Mouse (Mus musculus): ENCODE measurements at regions not wholly inside any gene's neighbourhood (a gene's known extent, or its start where the extent isn't known, plus 50 kb on each side); places are given as distances from the start of the nearest gene placed in this dataset.

- no peak for DNase-seq (ENCODE audit: extremely low spot score)
Measured at GRCm38 (mm10) chr13:30085446-30085845, 50.8 kb upstream of the Mboat1 start.

DNA sequence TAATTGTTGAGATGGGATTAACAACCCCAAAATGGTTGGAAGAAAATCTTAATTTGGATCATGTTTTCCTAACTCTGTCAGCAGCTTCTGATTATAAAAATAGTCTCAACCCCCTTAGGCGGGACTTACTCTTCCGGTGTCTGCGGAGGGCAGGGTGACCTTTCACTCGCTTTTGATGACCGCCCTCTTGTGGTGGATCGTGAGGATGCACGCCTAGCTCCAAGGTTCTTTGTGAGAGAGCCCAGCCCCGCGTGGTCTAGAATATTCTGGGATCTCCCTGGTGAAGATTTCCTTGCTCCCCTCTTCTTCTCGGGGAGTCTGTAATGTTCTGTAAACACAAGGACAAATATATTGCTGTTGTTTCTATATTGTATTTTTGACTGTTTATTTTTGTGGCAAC is 51.3 kb upstream of the Mboat1 start:
- DNase-seq (ENCODE audit: extremely low spot score), result peak; percentile 91

DNA sequence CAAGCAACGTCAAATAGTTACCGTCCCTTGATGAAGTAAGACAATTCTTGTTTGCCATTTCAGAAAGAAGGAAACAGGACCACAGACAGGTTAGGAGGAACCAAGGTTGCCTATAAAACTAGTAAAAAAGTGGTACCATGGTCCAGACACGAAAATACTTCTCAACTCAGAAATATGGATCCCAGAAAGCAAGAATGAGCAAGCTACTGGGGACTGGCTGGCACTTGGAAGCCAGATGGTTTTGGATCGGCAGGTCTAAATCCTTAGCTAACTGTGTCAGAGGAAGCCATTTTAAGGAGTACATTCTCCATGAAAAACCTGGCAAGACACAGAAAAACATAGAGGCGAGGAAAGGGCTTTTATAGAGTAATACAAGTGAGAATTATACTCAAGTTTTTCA is 51.9 kb upstream of the Mboat1 start:
- DNase-seq (ENCODE audit: extremely low spot score), result no peak

- DNase-seq (ENCODE audit: extremely low spot score), result no peak
Measured at GRCm38 (mm10) chr13:30083949-30084348, 52.3 kb upstream of the Mboat1 start.

- DNase-seq (ENCODE audit: extremely low spot score), result no peak
Measured at GRCm38 (mm10) chr13:30082761-30083160, 53.5 kb upstream of the Mboat1 start.

- no peak for DNase-seq (ENCODE audit: extremely low spot score)
Measured at GRCm38 (mm10) chr13:30080705-30081474, 55.4 kb upstream of the Mboat1 start.

GRCm38 (mm10) chr13:30074517-30075064 is 61.7 kb upstream of the Mboat1 start:
- no peak for DNase-seq (ENCODE audit: extremely low spot score)

DNA sequence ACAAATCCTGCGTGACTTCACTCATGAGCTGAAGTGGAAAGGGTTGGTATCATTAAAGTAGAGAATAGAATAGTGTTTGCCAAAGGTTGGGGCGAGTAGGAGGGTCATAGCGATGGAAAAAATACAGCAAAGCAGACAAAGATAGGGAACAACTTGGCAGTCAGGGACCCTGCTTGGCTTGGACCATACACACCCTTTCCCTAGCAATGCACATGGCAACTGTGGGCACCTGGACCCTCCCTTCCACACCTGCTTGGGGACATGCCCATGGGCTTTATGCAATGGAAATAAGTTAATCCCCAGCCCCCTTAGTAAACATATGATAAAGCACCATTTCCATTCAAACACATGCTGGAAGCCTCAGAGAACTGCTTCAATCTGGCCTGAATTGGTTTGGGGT is 62.2 kb upstream of the Mboat1 start:
- no peak for DNase-seq (ENCODE audit: extremely low spot score)

GRCm38 (mm10) chr13:30069397-30069796 is 66.9 kb upstream of the Mboat1 start:
- no peak for DNase-seq (ENCODE audit: extremely low spot score)

- DNase-seq (ENCODE audit: extremely low spot score), result no peak
Measured at GRCm38 (mm10) chr13:30067581-30068375, 68.5 kb upstream of the Mboat1 start.

GRCm38 (mm10) chr13:30065520-30065919 is 70.8 kb upstream of the Mboat1 start:
- DNase-seq (ENCODE audit: extremely low spot score), result no peak

DNA sequence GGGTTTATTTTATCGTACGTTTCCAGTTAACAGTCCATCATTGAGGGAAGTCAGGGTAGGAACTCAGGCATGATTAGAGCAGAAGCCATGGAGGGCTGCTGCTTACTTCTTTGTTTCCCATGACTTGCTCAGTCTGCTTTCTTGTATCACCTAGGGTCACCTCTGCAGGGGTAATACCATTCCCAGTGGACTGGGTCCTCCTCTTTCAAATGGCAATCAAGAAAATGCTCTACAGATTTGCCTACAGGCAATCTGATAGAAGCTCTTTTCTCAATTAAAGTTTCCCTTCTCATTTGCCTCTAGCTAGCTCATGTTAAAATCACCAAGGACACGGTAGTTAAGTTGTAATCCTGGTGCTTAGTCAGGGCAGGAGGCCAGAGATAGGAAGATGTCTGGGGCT is 72.5 kb upstream of the Mboat1 start:
- no peak for DNase-seq (ENCODE audit: extremely low spot score)

GRCm38 (mm10) chr13:30062285-30062684 is 74.0 kb upstream of the Mboat1 start:
- DNase-seq (ENCODE audit: extremely low spot score), result no peak

GRCm38 (mm10) chr13:30055141-30055645 is 69.3 kb upstream of the E2f3 start:
- no peak for DNase-seq (ENCODE audit: extremely low spot score)

DNA sequence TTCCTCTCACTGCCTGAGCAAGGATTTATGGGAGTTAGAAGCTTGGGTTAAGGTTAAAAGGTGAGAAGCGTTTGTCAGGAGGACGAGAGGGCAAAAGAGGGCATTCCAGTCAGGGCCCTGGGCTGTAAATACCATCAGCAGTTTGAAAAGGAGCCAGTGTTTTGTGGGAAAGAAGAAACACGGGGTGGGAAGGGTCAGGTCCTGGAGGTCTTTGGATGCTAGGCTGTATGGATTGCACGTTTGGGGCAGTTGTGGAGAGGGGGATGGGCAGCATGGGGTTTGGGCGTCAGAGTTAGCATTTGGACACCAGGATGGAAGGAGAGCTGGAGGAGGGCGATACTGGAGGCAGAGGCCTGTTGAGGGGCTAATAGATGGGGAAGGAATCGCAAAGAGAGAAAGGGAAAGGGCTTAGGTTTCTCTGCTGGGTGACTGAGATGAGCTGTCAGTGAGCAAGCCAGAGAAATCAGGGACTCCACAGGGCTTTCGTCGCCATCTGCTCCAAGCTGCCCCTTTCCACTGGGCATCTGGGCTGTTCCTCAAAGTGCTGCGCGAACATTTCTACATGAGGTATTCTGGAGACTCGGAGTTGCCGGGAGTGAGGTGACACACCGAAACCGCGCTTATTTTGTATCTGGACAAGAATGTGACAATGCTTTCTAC is 66.2 kb upstream of the E2f3 start:
- peak; percentile 65 for DNase-seq (ENCODE audit: extremely low spot score)

GRCm38 (mm10) chr13:30050745-30051508 is 65.1 kb upstream of the E2f3 start:
- DNase-seq (ENCODE audit: extremely low spot score), result no peak

DNA sequence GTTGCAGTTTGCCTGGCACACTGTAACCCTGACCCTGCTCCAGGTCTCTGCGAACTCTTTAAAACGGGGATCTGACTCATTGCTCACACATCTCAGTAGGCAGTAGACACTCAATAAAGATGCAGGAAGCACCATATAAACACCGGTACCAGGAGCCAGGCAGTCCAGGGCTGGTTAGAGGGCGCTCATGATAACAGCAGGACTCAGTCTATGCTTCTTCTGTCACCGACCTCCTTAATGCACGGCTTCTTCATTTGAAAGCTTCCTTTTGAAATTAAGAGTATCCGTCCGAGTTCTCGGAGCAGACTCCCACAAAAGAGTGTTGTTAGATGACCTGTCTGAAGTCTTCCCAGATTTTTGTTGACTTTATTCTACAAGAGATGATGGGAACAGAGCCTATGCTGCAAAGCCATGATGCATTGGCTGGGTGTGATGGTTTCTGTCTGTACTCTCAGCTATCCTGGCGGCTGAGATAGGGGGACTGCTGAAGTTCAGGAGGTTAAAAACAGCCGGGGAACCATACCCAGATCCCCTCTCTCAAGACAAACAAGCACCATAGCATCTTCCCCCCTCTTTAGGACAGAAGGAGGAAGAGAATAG is 62.5 kb upstream of the E2f3 start:
- DNase-seq (ENCODE audit: extremely low spot score), result no peak

DNA sequence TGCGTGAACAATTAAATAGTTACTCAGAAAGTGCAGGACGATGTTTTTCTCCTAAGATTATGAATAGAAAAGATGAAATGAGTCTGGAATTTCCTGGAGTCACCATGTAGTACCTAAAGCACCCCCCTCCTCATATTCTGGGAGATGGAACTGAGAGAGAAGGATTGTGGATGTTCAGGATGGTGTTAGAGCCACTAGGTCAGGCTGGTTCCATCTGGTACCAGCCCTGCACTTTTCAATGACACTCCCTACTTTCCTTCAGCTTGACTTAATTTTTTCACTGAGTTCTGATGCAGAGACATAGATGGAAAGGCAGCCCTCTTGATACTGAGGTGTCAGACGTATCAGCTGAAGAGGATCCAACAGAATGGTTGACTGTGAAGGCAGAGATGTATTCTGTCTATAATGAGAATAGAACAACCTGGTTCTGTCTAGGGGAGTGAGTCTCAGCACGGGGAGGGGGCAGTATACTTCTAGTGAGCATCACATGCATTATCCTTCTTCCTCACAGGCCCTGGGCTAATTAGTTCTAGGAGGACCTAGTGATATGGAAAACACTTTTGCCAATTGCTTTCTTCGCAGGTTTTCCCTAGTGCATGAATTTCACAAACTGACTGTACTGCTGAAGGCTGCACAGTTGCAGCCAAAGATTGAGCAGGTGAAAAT is 60.8 kb upstream of the E2f3 start:
- no peak for DNase-seq (ENCODE audit: extremely low spot score)

DNA sequence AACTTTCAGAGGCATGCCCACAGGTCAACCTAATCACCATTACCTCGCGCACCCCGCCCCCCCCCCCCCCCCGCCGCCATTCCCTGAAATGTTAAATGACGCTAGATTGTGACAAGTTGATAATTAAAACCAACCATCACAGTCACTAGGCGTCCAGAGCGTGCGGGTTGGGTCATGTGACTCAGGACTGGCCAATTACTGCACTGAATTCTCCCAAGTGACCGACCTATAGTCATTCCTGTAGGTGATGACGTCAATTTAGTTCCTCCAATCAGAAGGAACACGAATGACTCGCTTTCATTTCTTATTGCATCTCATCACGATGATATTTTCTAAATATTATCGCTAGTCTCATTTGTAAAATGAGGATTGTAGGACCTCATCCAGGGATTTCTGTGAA is 60.2 kb upstream of the E2f3 start:
- DNase-seq (ENCODE audit: extremely low spot score), result no peak

GRCm38 (mm10) chr13:30045225-30045624 is 59.4 kb upstream of the E2f3 start:
- DNase-seq (ENCODE audit: extremely low spot score), result no peak
